Mouse (Mus musculus) CH12.LX (cell line): Measurements from ENCODE around the gene Gm20481.
"Not testable (repeated sequence)": the region's sequence is repeated elsewhere in the genome, so short reads cannot be mapped to it uniquely, and the experiment has no call there.

Experiments used
- CTCF ChIP-seq, 2 experiments: IDR thresholded peaks in 1 of 2; conservative IDR thresholded peaks in 1 of 2; 2 replicates each; pipeline ENCODE4 v1.5.1; 2011 to 2012; ENCODE audit warnings: low read depth in 2 of 2, low read length in 2 of 2, improper control_type of control experiment in 1 of 2, inconsistent platforms in 1 of 2, mild to moderate bottlenecking in 1 of 2, moderate library complexity in 1 of 2
- ELF1 ChIP-seq: IDR thresholded peaks from 2 replicates; pipeline ENCODE4 v1.6.1; 2014; ENCODE audit warnings: low read depth, mild to moderate bottlenecking, inconsistent platforms, low read length, improper control_type of control experiment
- EP300 ChIP-seq: IDR thresholded peaks from 2 replicates; pipeline ENCODE4 v1.6.1; 2011; ENCODE audit warnings: low read length, improper control_type of control experiment
- ETS1 ChIP-seq: conservative IDR thresholded peaks from 2 replicates; pipeline ENCODE4 v1.6.1; 2012; ENCODE audit warnings: low read depth, mild to moderate bottlenecking, inconsistent platforms, low read length, improper control_type of control experiment, moderate library complexity
- GABPA ChIP-seq: IDR thresholded peaks from 2 replicates; pipeline ENCODE4 v1.6.1; 2012; ENCODE audit warnings: low read depth, low read length, improper control_type of control experiment, inconsistent platforms; ENCODE audit not compliant: insufficient replicate concordance
- HCFC1 ChIP-seq: IDR thresholded peaks from 2 replicates; pipeline ENCODE4 v1.6.1; 2012; ENCODE audit warnings: low read depth, mild to moderate bottlenecking, inconsistent platforms, low read length, improper control_type of control experiment
- MAX ChIP-seq: IDR thresholded peaks from 2 replicates; pipeline ENCODE4 v1.6.1; 2011; ENCODE audit warnings: low read length, improper control_type of control experiment
- MXI1 ChIP-seq: IDR thresholded peaks from 2 replicates; pipeline ENCODE4 v1.6.1; 2011; ENCODE audit warnings: mild to moderate bottlenecking, low read depth, low read length, improper control_type of control experiment
- POLR2A ChIP-seq: IDR thresholded peaks from 2 replicates; pipeline ENCODE4 v1.6.1; 2011; ENCODE audit warnings: low read depth, mild to moderate bottlenecking, improper control_type of control experiment, low read length
- RCOR1 ChIP-seq: conservative IDR thresholded peaks from 2 replicates; pipeline ENCODE4 v1.6.1; 2012; ENCODE audit warnings: low read depth, mild to moderate bottlenecking, inconsistent platforms, low read length, improper control_type of control experiment
- SIN3A ChIP-seq: IDR thresholded peaks from 2 replicates; pipeline ENCODE4 v1.6.1; 2012; ENCODE audit warnings: low read length, improper control_type of control experiment, inconsistent platforms
- USF1 ChIP-seq: IDR thresholded peaks from 2 replicates; pipeline ENCODE4 v1.6.1; 2014; ENCODE audit warnings: low read depth, mild to moderate bottlenecking, inconsistent platforms, low read length, improper control_type of control experiment
- ZMIZ1 ChIP-seq: IDR thresholded peaks from 2 replicates; pipeline ENCODE4 v1.6.1; 2012; ENCODE audit warnings: low read depth, mild to moderate bottlenecking, inconsistent platforms, low read length, improper control_type of control experiment
- ZNF384 ChIP-seq: IDR thresholded peaks from 2 replicates; pipeline ENCODE4 v1.6.1; 2012; ENCODE audit warnings: low read depth, low read length, improper control_type of control experiment, inconsistent platforms

DNA sequence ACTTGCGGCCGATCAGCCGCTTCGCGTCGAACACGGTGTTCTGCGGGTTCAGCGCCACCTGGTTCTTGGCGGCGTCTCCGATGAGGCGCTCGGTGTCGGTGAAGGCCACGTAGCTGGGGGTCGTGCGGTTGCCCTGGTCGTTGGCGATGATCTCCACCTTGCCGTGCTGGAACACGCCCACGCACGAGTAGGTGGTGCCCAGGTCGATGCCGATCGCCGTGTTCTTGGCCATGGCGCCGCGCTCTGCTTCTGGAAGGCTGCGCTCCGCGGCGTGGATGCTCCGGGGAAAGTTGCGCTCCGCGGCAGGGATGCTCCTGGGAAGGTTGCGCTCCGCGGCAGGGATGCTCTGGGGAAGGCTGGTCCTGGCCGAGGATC lies 2.0 kb downstream of the Gm20481 start:
- not testable (repeated sequence) for TF ChIP-seq CTCF (conservative IDR thresholded peaks at IDR 0.05 in 1 of 2, IDR thresholded peaks at IDR 0.05 in 1 of 2; ENCODE audit: low read depth in 2 of 2, low read length in 2 of 2); MXI1; ELF1; ZMIZ1; MAX; ZNF384; SIN3A; RCOR1; POLR2A; HCFC1; EP300; USF1; GABPA; ETS1
